Mouse (Mus musculus) ES-E14 (cell line): Measurements from ENCODE around the gene Fam83f. TPM values are rescaled to one million over a fixed set of nuclear protein-coding genes. Genes with fewer than 3 reads are reported as not detected.

Source experiments
- DNase-seq: peaks from one replicate; pipeline ENCODE4 v3.0.0-alpha.2; 2013; ENCODE audit warnings: low read depth, low spot score
- H3K27ac ChIP-seq: 2 replicates; pipeline ENCODE4 v1.5.1; 2012; ENCODE audit warnings: low read depth, mild to moderate bottlenecking, low read length, moderate library complexity, mixed read lengths; ENCODE audit not compliant: poor library complexity, insufficient read depth, severe bottlenecking
- H3K36me3 ChIP-seq: 2 replicates; pipeline ENCODE4 v1.6.1; 2012; ENCODE audit warnings: mild to moderate bottlenecking, low read length, moderate library complexity, mixed read lengths; ENCODE audit not compliant: control insufficient read depth, poor library complexity, insufficient read depth, severe bottlenecking
- H3K4me1 ChIP-seq, 2 experiments: fragments of 150-350 bp in 1 of 2; sonication (generic) in 1 of 2; 2 replicates each; pipeline ENCODE4 v1.6.1; 2012; ENCODE audit warnings: low read length in 2 of 2, mild to moderate bottlenecking in 1 of 2, mixed read lengths in 1 of 2; ENCODE audit not compliant: control insufficient read depth in 2 of 2, insufficient read depth in 2 of 2, poor library complexity in 1 of 2
- H3K4me3 ChIP-seq, 2 experiments: fragments of 150-350 bp in 1 of 2; sonication (generic) in 1 of 2; 2 replicates each; pipeline ENCODE4 v1.5.1; 2012; ENCODE audit warnings: low read length in 2 of 2, low read depth in 1 of 2, mild to moderate bottlenecking in 1 of 2, mixed read lengths in 1 of 2; ENCODE audit not compliant: insufficient read depth in 1 of 2, poor library complexity in 1 of 2, severe bottlenecking in 1 of 2
- H3K9ac ChIP-seq: 2 replicates; pipeline ENCODE4 v1.6.1; 2012; ENCODE audit warnings: low read depth, mild to moderate bottlenecking, low read length, mixed read lengths; ENCODE audit not compliant: poor library complexity, insufficient read depth, severe bottlenecking
- H3K9me3 ChIP-seq: fragments of 150-350 bp; sonication (generic); 2 replicates; pipeline ENCODE4 v1.6.1; 2012; ENCODE audit warnings: low read depth, mild to moderate bottlenecking, low read length; ENCODE audit not compliant: control insufficient read depth, insufficient read depth
- CHD2 ChIP-seq: IDR thresholded peaks from 2 replicates; pipeline ENCODE4 v1.6.1; 2014; ENCODE audit warnings: mild to moderate bottlenecking, low read depth, low read length, inconsistent platforms
- HCFC1 ChIP-seq: IDR thresholded peaks from 2 replicates; pipeline ENCODE4 v1.6.1; 2012; ENCODE audit warnings: low read length, inconsistent platforms, borderline replicate concordance; ENCODE audit not compliant: insufficient read depth
- MAFK ChIP-seq: IDR thresholded peaks from 2 replicates; pipeline ENCODE4 v1.6.1; 2014; ENCODE audit warnings: mild to moderate bottlenecking, low read depth, low read length, inconsistent platforms; ENCODE audit not compliant: insufficient read depth
- ZC3H11A ChIP-seq: IDR thresholded peaks from 2 replicates; pipeline ENCODE4 v1.6.1; 2012; ENCODE audit warnings: low read depth, mild to moderate bottlenecking, inconsistent platforms, low read length, borderline replicate concordance
- ZNF384 ChIP-seq: IDR thresholded peaks from 2 replicates; pipeline ENCODE4 v1.6.1; 2012; ENCODE audit warnings: low read depth, low read length, inconsistent platforms
- in situ Hi-C, 2 experiments: fragments of 600-800 bp; cut with MboI; formaldehyde crosslinking; loops; one replicate each; pipeline ENCODE4 v1.15.1; 2025; ENCODE audit warnings: low sequenced_read_pairs in 2 of 2, inconsistent platforms in 1 of 2; ENCODE audit not compliant: unreplicated experiment in 2 of 2
- total RNA-seq: library from RNA; depleted of rRNA; stranded (reverse); fragments of 300-350 nt; gene quantifications from 2 replicates; pipeline ENCODE4 v1.2.3, GENCODE M21; 2012

The Fam83f gene
- total RNA-seq, 1 experiment: 1.0 TPM

DNA sequence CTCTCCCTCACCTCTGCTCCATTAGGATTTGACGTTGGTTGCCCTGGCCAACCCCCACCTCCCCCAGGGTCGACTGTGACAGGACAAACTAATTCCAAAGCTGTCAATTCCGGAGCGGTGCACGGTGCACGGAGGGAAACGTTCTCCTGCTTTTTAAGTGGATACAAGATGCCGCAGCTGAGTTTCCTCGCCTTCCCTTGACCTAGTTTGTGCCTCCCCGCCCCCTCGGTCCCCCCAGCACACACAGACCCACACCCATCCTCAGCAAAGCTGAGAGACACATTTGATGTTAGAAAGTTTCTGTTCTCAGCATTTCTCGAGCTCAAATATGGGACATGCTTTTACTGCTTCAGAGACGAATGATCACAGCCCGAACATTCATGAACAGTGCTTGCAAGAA, 40.9 kb upstream of the Fam83f start:
- H3K4me3 ChIP-seq: no peak overlapping the region
- in situ Hi-C loops: no loop called here
- TF ChIP-seq HCFC1: no peak
- TF ChIP-seq CHD2: no peak
- no peak for TF ChIP-seq MAFK
- TF ChIP-seq ZC3H11A: no peak
- no peak for TF ChIP-seq ZNF384
- no peak overlapping the region for H3K27ac ChIP-seq
- H3K4me1 ChIP-seq: peaks cover 0 to 6% of the 10 kb centered on the region in 2 experiments; a peak in 1 of 4 replicates
- H3K9me3 ChIP-seq: no peaks in the 10 kb centered on the region
- no peaks in the 10 kb centered on the region for H3K36me3 ChIP-seq
- DNase-seq: no peak
- no peak overlapping the region for H3K9ac ChIP-seq

DNA sequence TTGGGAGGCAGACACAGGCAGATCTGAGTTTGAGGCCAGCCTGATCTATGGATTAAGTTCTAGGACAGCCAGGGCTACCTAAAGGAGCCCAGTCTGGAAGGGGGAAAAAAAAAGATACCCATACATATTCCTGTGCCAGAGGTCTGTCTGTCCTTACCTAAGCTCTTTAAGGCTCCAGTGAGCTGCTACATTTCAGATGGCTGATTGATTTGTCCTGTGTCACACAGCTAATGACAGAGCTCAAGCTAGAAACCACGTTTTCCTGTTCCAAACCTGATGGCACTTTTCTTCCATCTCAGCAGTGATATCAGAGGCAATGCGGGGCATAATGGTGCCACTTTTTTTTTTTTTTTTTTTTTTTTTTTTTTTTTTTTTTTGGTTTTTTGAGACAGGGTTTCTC, 40.3 kb upstream of the Fam83f start:
- DNase-seq: no peak
- in situ Hi-C loops: no loop called here

DNA sequence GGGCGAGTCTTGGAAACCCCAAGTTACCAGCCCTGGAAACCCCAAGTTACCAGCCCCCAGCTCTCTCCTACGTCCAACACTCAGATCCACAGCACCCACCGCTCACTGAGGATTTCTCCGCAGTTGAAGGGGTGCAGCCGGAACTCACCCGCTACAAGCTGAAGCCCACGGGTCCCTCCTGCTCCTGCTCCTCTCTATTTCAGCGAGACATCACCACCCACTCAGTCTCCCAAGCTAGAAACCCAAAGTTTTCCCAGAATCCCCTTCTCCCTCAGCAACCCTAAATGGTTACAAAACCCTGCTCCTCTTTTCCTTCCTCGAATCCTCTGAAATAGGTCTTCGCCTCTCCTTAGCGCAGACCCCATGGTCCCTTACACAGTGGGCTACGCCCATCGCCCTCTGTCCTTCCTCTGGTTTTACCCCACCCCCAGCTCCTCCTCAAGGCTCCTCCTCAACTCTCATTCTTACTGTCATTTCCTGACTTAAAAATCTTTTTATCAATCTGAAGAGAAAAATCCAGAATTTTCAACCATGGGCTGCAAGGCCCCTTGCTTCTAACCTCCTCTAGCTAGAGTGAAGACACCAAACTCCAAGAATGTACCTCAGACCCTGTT, 39.3 kb upstream of the Fam83f start:
- Histone ChIP-seq H3K9ac (no peak overlapping the region), H3K27ac (no peak overlapping the region), H3K9me3 (no peaks in the 10 kb centered on the region), H3K4me3 (no peak overlapping the region), H3K36me3 (no peaks in the 10 kb centered on the region), H3K4me1 (peaks cover 0 to 6% of the 10 kb centered on the region in 2 experiments; a peak in 1 of 4 replicates)
- in situ Hi-C loops: no loop called here
- no peak for DNase-seq
- no peak for TF ChIP-seq CHD2
- TF ChIP-seq ZNF384: no peak
- no peak for TF ChIP-seq HCFC1
- TF ChIP-seq ZC3H11A: no peak
- no peak for TF ChIP-seq MAFK

More for the DNA sequence above, 40.3 kb upstream of the Fam83f start:
- Histone ChIP-seq H3K9me3 (no peaks in the 10 kb centered on the region), H3K4me3 (no peak overlapping the region), H3K4me1 (peaks cover 0 to 6% of the 10 kb centered on the region in 2 experiments; a peak in 1 of 4 replicates), H3K36me3 (no peaks in the 10 kb centered on the region), H3K9ac (no peak overlapping the region), H3K27ac (no peak overlapping the region)
- TF ChIP-seq CHD2: no peak
- no peak for TF ChIP-seq ZNF384
- no peak for TF ChIP-seq ZC3H11A
- TF ChIP-seq HCFC1: no peak
- no peak for TF ChIP-seq MAFK

DNA sequence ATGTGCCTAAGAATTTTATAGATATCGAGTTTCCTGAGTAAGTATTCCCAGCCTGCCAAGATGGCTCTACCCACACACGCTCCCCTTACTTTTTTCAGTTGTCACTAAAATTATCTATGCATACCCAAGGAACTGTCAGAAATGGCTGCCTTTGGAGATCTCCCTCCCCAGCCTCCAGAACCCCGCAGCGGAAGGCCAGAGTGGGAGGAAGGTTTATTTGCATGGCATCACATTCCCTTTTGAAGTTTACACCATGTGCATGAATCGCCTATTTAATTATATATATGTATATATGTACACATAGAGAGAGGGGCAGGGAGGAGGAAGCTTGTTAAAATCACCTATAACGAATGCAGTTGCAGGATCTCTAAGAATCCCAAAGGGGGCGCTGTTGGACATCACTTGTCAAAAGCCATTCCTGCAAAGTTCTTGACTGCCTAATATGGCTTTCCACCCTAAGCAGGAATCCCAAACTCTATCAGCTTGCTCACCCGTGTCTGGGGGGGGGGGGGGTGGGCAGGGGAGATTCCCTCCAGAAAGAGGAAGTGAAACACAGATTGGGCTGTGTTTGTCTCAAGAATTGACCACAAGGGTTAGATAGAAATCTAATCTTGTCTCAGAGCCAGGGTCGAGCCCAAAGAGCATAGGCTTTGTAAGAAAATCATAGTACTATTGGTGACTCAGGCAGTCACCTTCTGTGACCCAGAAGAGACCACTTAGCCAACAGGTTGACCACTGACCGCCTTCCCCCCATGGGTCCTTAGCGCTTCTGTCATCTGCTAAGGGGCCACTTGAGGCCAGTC, 37.1 kb upstream of the Fam83f start:
- in situ Hi-C loops: no loop called here
- H3K36me3 ChIP-seq: no peaks in the 10 kb centered on the region
- H3K4me3 ChIP-seq: peak overlapping the region; percentile 19 to 60; a peak in 2 of 4 replicates
- DNase-seq: peak; percentile 80
- H3K27ac ChIP-seq: no peak overlapping the region
- TF ChIP-seq CHD2 (no peak), ZC3H11A (peak; percentile 30; the same call in 1 of the 2 replicates)
- H3K9me3 ChIP-seq: no peaks in the 10 kb centered on the region
- peak overlapping the region; percentile 45; the same call in 1 of the 2 replicates for H3K9ac ChIP-seq
- peaks cover 0 to 6% of the 10 kb centered on the region in 2 experiments; a peak in 1 of 4 replicates for H3K4me1 ChIP-seq
